Mouse (Mus musculus) left cerebral cortex, postnatal 36 days (tissue): ENCODE measurements at regions not wholly inside any gene's neighbourhood (a gene's known extent, or its start where the extent isn't known, plus 50 kb on each side); places are given as distances from the start of the nearest gene placed in this dataset.

Source experiments
- DNase-seq, 2 experiments: peaks; one replicate each; pipeline ENCODE4 v3.0.0; 2021 to 2022; ENCODE audit warnings: low spot score in 2 of 2, mixed read lengths in 1 of 2
- intact Hi-C: fragments of 180-260 bp; cut with DNase I; formaldehyde crosslinking; loops from one replicate; pipeline ENCODE4 v1.15.1; 2025

DNA sequence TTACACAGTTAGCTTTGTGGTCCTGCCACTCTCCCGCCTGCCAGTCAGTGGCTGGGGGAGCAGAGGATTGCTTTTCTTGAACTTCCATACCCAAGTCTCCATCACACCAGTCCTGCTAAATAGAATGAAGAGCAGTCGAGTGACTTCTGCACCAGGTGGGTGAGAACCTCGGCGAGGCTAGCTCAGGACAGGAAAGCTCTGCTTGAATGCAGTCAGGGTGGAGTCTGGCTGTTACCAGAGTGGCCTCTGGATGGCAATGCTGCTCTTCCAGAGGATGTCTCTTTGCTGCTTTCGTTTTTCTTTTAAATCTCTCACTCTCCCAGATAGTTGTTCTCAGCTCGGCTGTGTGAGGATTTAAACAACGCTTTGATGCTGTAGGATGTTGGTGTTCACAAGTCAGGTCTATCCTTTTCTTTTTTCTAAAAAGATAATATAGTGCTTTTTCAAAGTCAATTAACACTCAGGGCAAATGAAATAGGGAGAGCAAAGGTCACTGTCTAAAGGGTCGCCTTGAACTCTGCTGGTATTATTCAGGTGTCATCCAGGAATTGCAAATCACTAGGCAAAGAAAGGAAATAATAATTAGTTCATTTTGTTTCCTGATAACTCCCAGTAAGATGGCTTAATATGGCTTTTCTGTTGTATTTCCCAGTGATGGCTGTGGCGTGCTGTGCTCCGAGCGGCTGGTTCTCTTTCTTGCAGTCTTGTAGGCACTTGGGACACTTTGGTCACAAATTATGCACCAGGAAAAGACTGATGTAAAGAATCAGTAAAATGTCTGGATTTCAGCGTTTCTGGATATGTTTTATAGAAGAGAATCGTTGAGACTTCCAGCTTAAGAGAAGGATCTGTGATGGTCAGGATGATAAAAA is 368.8 kb downstream of the D3Ertd751e start:
- DNase-seq: peak; percentile 68 to 70
- intact Hi-C loops: no loop called here

DNA sequence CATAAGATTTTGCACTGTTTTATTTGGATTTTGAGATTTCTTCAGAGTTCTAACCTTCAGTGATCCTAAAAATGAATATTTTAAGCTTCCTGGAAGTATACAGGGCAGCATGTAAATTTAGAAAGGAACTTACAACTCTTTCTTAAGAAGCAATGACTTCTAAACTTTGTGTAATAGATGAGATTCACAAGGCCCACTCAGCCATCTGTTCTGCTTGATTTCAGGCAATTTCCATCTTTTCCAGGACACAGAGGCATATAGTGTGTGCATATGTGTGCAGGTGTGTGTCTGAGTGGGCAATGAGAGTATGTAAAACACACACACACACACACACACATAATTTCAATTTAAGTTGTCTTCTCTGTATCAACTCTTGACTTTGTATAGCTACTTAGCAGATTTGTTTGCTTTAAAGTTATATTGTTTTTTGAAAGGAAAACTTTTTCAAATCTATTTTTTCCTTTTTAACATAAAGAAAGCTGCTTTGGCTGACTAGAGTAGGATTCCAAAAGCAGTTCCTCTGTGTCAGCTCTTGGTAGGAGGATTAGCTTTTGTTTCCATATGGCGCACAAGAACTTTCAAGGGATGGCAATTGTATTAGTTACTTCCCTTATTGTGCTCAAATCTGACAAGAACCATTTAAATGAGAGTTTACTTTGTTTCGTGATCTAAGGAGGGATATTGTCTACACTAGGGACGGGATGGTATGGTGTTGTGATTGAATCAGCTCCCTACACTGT is 387.6 kb downstream of the D3Ertd751e start:
- intact Hi-C loops: loop anchor here (10.0 kb wide), 1 partner anchor 215 kb away; no protein-coding TSS in a partner anchor
- DNase-seq: peak; percentile 45 to 52

DNA sequence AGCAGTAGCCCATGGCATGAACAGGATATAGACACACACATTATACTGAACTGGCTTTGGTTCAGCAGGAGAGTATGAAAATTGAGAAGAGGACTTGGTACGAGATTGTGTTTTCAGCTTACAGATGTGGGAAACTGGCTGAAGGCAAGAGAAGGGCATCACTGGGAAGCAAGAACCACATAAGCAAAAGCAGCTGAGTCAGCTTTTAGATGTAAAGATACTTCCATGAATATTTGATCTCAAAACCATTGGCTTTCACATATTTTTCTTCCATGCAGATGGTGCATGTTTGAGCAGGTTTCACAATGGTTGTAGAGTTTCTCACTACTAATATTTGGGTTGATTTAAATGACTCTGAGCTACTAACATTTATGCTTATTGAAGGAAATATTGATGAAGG is 389.9 kb downstream of the D3Ertd751e start:
- intact Hi-C loops: loop anchor here (10.0 kb wide), 1 partner anchor 212 kb away; no protein-coding TSS in a partner anchor
- DNase-seq: no peak

DNA sequence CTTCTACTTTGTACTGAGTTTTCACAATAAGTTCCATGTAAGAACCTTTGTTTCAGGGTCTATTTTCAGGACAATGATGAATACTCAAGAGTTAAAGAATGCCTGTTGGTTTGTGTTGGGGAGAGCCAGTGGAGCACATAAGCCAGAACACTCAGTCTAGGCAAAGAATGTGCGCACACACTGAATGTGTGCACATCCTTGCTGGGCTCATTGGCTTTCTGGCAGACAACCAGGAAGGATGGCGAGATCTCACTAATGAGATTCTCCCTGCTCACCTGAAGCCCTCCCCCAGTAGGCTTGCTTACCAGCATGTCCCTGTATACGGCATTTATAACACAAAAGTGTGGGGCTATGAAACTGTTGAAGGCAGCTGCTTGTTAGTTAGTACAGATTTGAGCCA is 411.0 kb downstream of the D3Ertd751e start:
- DNase-seq: no peak
- intact Hi-C loops: no loop called here

DNA sequence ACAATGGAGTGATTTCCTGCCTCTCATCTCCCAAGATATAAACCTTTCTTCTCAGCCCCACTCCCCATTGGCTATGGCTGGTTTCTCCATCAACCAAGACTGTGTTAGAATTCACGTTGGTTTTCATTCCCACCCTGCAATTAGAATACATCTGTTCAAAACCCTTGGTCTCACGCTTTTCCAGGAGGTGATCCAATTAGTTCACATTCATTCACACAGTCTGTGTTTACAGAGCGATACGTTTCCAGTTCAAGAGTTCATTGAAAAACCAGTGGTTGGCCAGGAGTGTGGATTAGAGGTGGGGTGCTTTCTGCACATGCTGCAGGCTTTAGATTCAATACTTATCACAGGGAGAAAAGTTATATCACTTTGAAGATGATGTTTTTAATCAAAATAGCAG is 412.5 kb downstream of the D3Ertd751e start:
- no peak for DNase-seq
- intact Hi-C loops: no loop called here

DNA sequence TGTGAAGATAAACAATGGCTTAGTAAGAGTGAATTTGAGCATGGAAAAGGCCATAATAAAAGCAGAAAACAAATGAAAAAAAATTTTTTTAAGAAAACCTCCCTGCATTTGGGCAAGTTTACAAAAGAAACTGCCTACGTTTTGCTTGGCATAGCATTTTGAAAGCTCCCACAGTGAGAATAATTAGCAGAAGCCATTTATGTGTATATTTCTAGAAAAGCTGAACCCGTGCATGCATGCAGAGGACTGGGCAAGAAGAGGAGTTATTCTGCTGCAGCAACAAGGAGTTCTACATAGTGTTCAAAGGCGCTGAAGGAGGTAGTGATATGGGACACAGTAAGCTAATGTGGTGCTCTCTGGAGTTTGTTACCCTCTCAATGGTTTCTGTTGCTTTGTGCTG is 421.3 kb downstream of the D3Ertd751e start:
- intact Hi-C loops: no loop called here
- peak in 1 of 2 experiments; percentile 8 for DNase-seq

DNA sequence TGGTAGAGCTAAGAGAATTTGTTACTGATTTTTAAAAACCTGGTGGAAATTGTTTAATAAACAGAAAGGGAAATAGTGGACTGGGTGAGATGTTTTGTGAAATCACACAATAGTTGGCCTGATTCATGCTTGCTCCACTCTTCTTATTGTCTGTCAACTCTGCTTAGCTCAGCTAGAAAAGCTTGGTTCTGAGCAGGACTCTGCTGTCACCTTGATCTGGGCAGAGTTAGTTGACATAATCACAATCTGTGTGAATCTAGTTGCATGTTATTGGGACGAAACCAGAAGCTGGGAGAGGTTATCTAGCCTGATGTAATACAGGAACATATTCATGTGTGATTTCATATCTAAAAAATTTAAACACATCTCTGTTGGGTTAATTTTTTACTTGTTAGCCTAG is 456.8 kb downstream of the D3Ertd751e start:
- no peak for DNase-seq
- intact Hi-C loops: no loop called here

DNA sequence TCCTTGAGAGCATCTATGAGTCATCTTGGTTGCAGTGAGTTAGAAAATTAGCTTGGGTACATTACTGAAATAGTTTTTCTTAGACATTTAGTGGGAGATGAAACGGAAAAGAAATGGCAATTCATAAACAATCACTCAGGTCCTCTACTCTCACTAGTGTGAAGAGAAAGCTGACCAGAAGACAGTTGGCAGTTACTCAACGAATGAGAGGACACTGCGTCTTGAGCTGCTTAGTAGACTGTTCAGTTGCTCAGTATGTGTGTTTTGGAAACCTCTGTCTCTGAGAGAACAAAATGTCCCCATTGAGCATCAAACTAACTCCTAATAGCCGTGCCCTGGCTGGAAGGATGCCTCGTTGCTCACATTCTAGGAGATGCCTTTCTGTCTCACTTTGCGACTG is 459.0 kb downstream of the D3Ertd751e start:
- intact Hi-C loops: no loop called here
- DNase-seq: no peak

DNA sequence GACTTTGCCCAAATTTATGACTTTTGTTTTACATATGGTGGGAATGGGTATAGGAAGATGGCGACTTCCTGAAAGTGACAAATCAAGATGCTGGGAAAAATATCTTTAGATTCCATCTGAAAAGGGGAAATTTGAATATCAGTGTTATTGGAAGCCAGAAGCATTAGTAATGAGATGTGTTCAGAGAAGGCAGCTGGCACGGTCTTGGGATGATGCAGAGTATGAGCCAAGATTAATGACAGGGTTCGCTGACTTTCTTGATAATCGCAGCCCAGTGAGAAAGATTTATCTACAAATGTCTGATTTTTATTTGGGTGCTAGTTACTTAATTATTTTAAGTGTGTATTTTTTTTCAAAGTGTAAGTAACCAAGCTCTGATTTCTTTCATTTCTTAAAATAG is 463.2 kb downstream of the D3Ertd751e start:
- DNase-seq: no peak
- intact Hi-C loops: no loop called here

DNA sequence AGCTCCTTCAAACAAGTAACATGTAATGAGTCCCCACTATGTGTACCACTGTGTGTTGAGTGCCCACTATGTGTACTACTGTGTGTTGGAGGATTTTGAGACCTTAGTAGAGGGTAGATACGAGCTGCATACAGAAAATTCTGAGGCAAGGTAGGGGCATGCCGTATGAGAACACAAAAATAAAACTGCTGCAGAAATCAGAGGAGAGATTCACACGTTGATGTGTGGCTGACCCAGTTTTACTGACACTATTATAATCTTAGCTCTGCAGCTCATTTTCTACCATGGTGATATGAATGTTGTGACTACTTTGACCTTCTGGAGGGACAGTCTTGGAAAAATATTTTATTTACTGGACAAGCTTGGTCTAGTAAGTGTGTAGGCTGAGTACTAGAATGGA is 469.0 kb downstream of the D3Ertd751e start:
- DNase-seq: no peak
- intact Hi-C loops: no loop called here

DNA sequence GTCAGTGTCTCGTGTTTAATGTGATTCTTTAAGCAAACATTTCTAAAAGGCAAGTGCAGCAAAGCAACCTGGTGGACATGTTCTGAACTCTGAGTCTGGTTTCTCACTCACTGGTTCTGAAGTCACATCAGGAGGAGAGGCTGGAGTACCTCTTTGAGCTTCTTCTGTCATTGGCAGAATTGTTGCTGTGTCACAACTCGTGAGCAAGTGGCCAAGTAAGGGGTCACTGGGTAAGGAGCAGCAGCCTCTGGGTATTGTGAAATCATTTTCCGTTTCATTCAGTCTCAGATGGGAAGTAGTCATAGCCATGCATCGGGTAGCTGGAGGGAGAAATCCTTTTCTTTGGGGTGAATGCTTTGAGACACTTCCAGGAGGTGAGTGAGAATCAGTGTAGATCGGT is 470.0 kb downstream of the D3Ertd751e start:
- intact Hi-C loops: no loop called here
- DNase-seq: no peak

DNA sequence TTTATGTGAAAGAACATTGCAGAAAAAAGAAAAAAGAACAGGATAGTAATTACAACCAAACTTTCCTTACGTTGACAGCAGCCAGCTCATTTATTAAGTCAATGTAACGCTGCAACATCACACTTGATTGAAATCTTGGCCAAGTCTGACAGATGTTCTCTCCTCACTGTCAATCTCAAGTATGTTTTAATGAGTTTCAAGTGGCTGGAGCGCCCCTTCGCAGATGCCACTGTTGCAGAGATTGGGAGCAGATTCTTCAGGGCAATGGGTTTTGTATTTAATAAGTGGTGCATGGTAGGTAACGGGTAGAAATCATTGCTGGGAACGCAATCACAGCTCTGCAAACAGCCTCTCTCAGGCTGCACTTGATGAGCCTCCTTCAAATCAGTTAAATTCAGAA is 470.8 kb downstream of the D3Ertd751e start:
- intact Hi-C loops: no loop called here
- DNase-seq: no peak

DNA sequence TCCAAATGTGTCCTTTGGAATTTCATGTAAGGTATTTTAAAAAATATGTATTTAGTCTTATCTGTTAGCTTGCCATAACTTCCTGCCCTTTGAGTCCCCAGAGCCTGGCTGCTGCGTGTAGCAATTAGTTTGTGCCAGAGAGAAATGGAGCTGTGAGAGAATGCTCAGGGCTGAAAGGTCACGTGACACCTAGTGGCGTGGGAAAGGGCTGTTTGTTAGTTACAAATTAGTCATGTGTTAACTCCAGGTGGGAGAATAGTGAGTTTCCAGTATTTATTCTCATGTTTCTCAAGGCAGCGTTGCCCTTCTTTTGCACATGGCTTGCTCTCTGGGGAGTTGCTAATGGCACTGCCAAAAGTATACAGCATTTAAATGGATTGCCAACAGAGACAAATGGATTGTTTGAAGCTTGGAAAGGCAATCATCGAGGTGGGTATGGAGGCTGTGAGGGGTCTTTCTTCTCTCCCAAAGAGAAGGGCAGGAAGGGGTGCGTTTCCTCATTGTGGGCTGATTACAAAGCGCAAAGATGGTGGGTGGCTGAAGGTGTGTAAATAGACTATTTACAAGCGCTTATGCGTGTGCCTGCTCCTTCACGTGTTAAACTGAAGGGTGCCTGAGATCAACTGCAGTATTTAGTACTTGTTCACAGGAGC is 472.3 kb downstream of the D3Ertd751e start:
- intact Hi-C loops: no loop called here

DNA sequence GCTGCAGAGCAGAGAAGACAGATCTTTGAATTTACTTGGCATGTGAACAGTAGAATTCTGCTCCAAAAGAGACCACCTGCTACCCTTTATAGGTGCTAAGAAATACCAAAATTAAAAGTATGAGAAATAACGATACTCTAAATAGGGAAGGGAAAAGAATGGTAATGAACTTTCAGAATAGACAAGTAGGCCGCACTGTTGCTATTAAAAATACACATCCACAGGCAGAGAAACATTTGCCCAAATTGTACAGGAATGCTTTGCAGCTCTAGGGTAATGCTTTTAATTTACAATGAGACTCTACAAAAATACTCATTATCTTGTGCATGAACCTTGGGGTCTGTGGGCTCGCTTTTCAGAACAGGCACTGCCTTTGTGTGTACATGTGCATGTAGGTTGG is 476.3 kb downstream of the D3Ertd751e start:
- intact Hi-C loops: no loop called here
- no peak for DNase-seq

More for the DNA sequence above, 472.3 kb downstream of the D3Ertd751e start:
- DNase-seq: no peak

DNA sequence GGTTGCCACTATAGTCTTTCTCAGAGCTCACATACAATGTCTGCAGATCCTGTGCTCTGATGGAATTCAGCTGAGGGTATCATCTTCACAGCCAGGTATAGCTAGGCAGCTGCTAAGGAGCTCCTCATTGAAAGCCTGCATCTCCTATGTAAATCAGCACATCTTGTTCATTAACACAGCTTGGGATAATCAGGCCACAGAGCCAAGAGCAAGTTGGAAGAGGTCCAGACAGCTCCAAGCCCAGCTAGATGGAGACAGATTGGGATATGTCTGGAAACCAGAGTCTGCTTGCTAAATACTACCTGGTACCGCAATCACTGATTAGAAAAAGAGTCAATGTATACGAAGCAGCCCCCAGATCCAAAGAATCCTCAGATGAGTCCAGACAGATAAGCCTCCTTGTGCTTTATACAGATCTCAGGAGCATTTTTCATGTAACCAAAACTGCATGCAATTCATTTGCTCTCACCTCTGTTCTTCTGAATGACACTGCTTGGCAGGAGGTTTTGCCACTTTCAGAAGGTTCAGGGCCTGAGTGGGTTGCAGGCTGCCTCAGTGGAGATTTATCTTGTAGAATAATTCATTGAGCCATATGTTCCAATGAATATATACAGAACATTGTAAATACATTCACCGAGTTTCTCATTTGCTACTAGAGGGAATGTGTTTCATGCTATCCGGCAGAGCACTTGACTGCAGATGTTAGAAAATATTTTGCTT is 485.4 kb downstream of the D3Ertd751e start:
- intact Hi-C loops: loop anchor here (10.0 kb wide), 1 partner anchor 177 kb away; no protein-coding TSS in a partner anchor
- DNase-seq: peak in 1 of 2 experiments; percentile 38

DNA sequence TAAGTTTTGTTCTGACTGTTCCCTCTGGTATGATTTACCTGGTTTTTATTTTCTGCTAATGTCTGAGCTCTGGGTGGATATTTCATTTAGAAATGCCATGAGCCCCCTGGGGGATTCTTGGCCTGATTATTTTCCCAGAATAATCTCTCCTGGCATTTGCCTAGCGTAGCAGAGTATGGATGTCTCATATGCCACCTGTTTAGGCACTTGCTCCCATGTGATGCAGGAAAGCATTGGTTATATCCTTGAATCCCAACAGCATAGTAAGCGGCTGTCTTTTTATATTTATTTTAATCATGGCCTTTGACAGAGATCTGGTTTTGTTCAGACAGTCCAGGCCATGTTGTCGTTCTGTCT is 486.0 kb downstream of the D3Ertd751e start:
- intact Hi-C loops: loop anchor here (10.0 kb wide), 1 partner anchor 176 kb away; no protein-coding TSS in a partner anchor
- no peak for DNase-seq

DNA sequence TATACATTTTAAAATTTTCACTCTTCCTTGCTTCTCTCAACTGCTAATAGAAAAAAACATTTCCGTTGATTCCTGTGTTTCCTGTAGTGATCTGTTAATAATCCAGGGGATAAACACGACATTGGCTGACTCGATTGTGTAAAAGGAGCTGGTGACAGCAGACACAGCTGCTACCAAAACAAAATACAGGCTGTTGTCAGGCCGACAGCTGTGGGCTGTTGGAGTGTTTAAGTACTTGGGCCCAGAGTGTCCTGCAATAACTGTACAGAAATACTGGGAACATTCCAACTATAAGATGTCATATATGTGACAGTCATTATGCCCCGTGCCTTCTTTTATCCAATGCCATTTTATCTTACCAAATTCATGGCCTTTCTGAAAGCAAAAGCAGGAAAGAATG is 489.9 kb downstream of the D3Ertd751e start:
- no peak for DNase-seq
- intact Hi-C loops: no loop called here

DNA sequence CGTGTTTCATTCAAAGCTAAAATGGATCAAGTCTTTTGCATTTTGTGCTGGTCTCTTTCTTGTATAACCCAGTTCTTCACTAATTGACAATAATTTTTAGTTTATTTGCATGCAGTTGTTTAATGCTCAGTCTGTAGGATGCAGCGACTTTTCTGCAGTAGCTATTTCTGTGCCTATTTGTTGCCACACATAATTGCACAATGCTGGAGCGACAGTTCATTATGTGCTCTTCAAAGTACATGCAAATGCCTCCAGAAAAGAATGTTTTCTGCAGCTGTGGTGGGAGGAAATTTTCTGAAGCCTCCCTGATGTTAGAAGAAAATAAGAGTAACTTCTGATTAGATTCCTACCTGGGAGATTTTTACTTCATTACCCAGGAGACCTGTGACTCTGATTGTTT is 491.3 kb downstream of the D3Ertd751e start:
- DNase-seq: no peak
- intact Hi-C loops: no loop called here

DNA sequence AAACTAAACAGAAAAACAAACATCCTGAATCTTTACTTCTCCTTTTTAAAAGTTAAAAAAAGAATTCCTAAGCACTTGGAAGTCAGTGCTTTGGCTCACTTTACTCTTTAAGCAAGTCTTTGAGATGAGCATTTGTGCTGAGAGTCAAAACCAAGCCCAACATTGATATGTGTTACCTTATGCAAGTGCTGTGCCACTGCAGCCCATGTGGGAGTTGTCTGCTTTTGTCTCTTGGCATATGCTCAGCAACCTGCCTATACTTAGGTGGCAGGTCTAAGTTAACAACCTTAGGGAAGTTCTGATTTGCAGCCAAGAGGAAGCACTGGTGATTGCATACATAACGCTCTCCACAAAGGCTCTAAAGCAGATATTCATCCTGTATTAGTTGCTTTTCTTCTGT is 493.1 kb downstream of the D3Ertd751e start:
- no peak for DNase-seq

More for the DNA sequence above, 493.1 kb downstream of the D3Ertd751e start:
- intact Hi-C loops: no loop called here
